Mouse (Mus musculus) lung, adult 2 months (tissue): ENCODE measurements around the gene Mcm2. TPM values are rescaled to one million over a fixed set of nuclear protein-coding genes. Genes with fewer than 3 reads are reported as not detected.

Experiments
- DNase-seq: peaks from one replicate; pipeline ENCODE4 v3.0.0; 2022
- H3K4me1 ChIP-seq: fragments of 200-500 bp; 2 replicates; pipeline ENCODE4 v1.6.1; 2011; ENCODE audit warnings: low read length; ENCODE audit not compliant: control insufficient read depth, insufficient read depth
- H3K4me3 ChIP-seq: fragments of 200-500 bp; replicated peaks from 2 replicates; pipeline ENCODE3; 2011; ENCODE audit warnings: low read depth, mild to moderate bottlenecking, control low read depth, low read length; ENCODE audit errors: extremely low read depth
- CTCF ChIP-seq: fragments of 200-500 bp; IDR thresholded peaks from 2 replicates; pipeline ENCODE4 v1.5.1; 2011; ENCODE audit warnings: mild to moderate bottlenecking, low read length, control low read depth; ENCODE audit not compliant: insufficient read depth
- POLR2A ChIP-seq: fragments of 200-500 bp; IDR thresholded peaks from 2 replicates; pipeline ENCODE4 v1.6.1; 2011; ENCODE audit warnings: low read depth, mild to moderate bottlenecking, control low read depth, low read length, borderline replicate concordance; ENCODE audit errors: extremely low read depth
- WGBS: fragments of 180-500 bp; shearing (Covaris S2); methylation state at CpG from one replicate; pipeline ENCODE4 v1.1.7; 2018; 5-methylcytosine and 5-hydroxymethylcytosine counted together
- polyA plus RNA-seq: library from polyadenylated mRNA; depleted of rRNA; stranded (reverse); fragments of >200 nt; gene quantifications from 2 replicates; pipeline ENCODE4 v1.2.3, GENCODE M21; 2012

Mcm2 gene
- polyA plus RNA-seq, 1 experiment = 11.1 TPM

DNA sequence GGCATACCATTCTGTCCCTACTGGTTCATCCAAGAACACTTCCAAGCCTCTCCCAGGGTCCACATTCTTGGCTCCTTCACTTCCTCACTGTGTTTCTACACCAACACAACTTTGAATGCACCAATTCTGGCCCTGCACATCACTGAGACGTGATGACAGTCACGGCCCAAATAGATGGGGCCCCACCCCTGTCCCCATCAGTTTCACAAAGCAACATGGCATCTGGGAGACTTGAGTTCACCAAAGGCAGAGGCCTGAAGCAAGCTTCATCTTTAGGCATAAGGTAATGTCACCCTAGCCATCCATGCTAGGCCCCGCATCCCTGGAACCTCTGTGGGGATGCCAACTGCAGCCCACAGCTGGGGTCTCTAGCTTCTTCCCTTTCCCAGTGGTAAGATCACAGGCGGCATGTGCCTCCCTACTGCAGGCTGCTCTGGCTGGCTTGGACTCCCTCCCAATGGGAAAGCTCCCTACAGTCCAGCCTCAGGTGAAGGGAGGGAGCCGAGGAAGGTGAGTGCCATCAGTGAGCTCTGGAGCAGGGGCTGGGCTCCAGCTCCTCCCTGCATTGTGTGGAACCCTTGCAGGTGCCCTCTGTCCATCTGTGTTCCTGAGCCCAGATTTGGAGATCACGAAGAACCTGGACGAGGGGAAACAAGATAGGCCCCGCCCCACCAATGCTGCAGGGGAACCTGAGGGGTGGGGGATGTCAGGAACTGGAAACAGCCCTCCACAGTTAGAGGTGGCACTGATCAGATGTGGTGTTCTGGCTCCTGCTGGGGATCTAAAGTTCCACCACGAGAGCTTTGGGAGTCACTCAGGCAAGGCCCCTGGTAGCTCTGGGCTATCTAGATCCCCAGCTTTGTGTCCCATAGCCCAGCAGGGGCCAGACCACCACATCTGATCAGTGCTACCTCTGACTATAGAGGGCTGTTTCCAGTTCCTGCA lies 54.5 kb downstream of the Mcm2 start:
- Histone ChIP-seq H3K4me3 (no peak overlapping the region), H3K4me1 (peaks cover 5% of the 10 kb centered on the region)
- TF ChIP-seq POLR2A (no peak), CTCF (no peak)
- DNase-seq = no peak
- WGBS = 85% methylated on average over 9 of the region's 9 CpGs

GRCm38 (mm10) chr6:88843241-88843640 lies 55.3 kb downstream of the Mcm2 start:
- peak overlapping the region; percentile 69 for H3K4me3 ChIP-seq
- WGBS = 81% methylated on average over 7 of the region's 7 CpGs
- no peak for TF ChIP-seq POLR2A
- no peak for TF ChIP-seq CTCF
- no peak for DNase-seq
- H3K4me1 ChIP-seq = peaks cover 5% of the 10 kb centered on the region

- 1% methylated on average over 32 of the region's 32 CpGs for WGBS
- DNase-seq = no peak
- Histone ChIP-seq H3K4me1 (peaks cover 5% of the 10 kb centered on the region), H3K4me3 (peak overlapping the region; percentile 69)
- no peak for TF ChIP-seq CTCF
- no peak for TF ChIP-seq POLR2A
Observed at GRCm38 (mm10) chr6:88842731-88843151, 55.8 kb downstream of the Mcm2 start.

- TF ChIP-seq CTCF (0 out of 2 replicates have a peak, but pooled peaks have one; percentile 19), POLR2A (peak; percentile 84; the same call in 1 of the 2 replicates)
- peak within 1 kb of the TSS; percentile 94 for H3K4me3 ChIP-seq
- WGBS = under 1% methylated on average over 72 of the region's 72 CpGs
- peak; percentile 99 for DNase-seq
- H3K4me1 ChIP-seq = peaks cover 5% of the 10 kb centered on the region
Observed at GRCm38 (mm10) chr6:88841781-88842689, 56.5 kb downstream of the Mcm2 start, which contains the start of gene Abtb1. TSS of gene Abtb1 (minus strand) at chr6:88841984.

GRCm38 (mm10) chr6:88841514-88841780 lies 57.1 kb downstream of the Mcm2 start:
- WGBS = under 1% methylated on average over 22 of the region's 22 CpGs
- no peak for DNase-seq
- peaks cover 5% of the 10 kb centered on the region for H3K4me1 ChIP-seq
- peak overlapping the region; percentile 94 for H3K4me3 ChIP-seq
- TF ChIP-seq CTCF (no peak), POLR2A (no peak)

- TF ChIP-seq POLR2A (no peak), CTCF (no peak)
- DNase-seq = no peak
- Histone ChIP-seq H3K4me3 (peak overlapping the region; percentile 94), H3K4me1 (peaks cover 5% of the 10 kb centered on the region)
- WGBS = 47% methylated on average over 9 of the region's 9 CpGs
Observed at GRCm38 (mm10) chr6:88840791-88841513, 57.6 kb downstream of the Mcm2 start.

- no peak overlapping the region for H3K4me3 ChIP-seq
- no peak for DNase-seq
- 62% methylated on average over 3 of the region's 3 CpGs for whole genome bisulfite sequencing
- peaks cover 5% of the 10 kb centered on the region for H3K4me1 ChIP-seq
- TF ChIP-seq CTCF (no peak), POLR2A (no peak)
Observed at GRCm38 (mm10) chr6:88840211-88840610, 58.4 kb downstream of the Mcm2 start.

GRCm38 (mm10) chr6:88839135-88839970 lies 59.2 kb downstream of the Mcm2 start:
- WGBS = 85% methylated on average over 26 of the region's 26 CpGs
- TF ChIP-seq CTCF (no peak), POLR2A (no peak)
- Histone ChIP-seq H3K4me3 (no peak overlapping the region), H3K4me1 (peaks cover 5% of the 10 kb centered on the region)
- no peak for DNase-seq
